Mouse (Mus musculus) kidney, postnatal 0 days (tissue): ENCODE data around the gene Gm42791. TPM values are rescaled to one million over a fixed set of nuclear protein-coding genes. Genes with fewer than 3 reads are reported as not detected.

Experiments used
- ATAC-seq: fragments of 200-750 bp; cut with Nextera tagmentation; replicated peaks from 2 replicates; pipeline ENCODE4 v1.8.0; 2017; ENCODE audit warnings: low read depth, moderate number of reproducible peaks, moderate TSS enrichment, moderate library complexity; ENCODE audit not compliant: low FRiP score
- DNase-seq: peaks from one replicate; pipeline ENCODE4 v3.0.0-alpha.2; 2016; ENCODE audit warnings: low spot score
- H3K27ac ChIP-seq: fragments of 300-500 bp; sonication (generic); 2 replicates; pipeline ENCODE4 v1.5.1; 2014; ENCODE audit warnings: mild to moderate bottlenecking
- H3K27me3 ChIP-seq: fragments of 300-500 bp; sonication (generic); 2 replicates; pipeline ENCODE4 v1.6.1; 2014; ENCODE audit warnings: low read length, mixed read lengths; ENCODE audit not compliant: insufficient read depth
- H3K36me3 ChIP-seq: fragments of 300-500 bp; sonication (generic); 2 replicates; pipeline ENCODE4 v1.6.1; 2014; ENCODE audit warnings: low read length, mixed read lengths; ENCODE audit not compliant: insufficient read depth
- H3K4me1 ChIP-seq: fragments of 300-500 bp; sonication (generic); replicated peaks from 2 replicates; pipeline ENCODE4 v1.6.1; 2014; ENCODE audit warnings: antibody characterized with exemption, low read length, mixed read lengths; ENCODE audit not compliant: insufficient read depth
- H3K4me2 ChIP-seq: fragments of 300-500 bp; sonication (generic); 2 replicates; pipeline ENCODE4 v1.6.1; 2014; ENCODE audit warnings: mild to moderate bottlenecking, low read length, moderate library complexity, mixed read lengths
- H3K4me3 ChIP-seq: fragments of 300-500 bp; sonication (generic); replicated peaks from 2 replicates; pipeline ENCODE4 v1.5.1; 2014; ENCODE audit warnings: low read depth, low read length
- H3K9ac ChIP-seq: fragments of 300-500 bp; sonication (generic); 2 replicates; pipeline ENCODE4 v1.6.1; 2014; ENCODE audit warnings: low read depth, low read length
- H3K9me3 ChIP-seq: fragments of 300-500 bp; sonication (generic); replicated peaks from 2 replicates; pipeline ENCODE4 v1.6.1; 2016; ENCODE audit warnings: low read length, inconsistent platforms, mixed read lengths
- CTCF ChIP-seq: IDR thresholded peaks from 2 replicates; pipeline ENCODE4 v1.5.1; 2016; ENCODE audit warnings: antibody characterized with exemption, low read depth, mild to moderate bottlenecking, moderate library complexity
- WGBS: fragments of 180-500 bp; shearing (Covaris S2); extraction: QIAGEN DNeasy Blood & Tissue Kit; methylation state at CpG from one replicate; pipeline ENCODE4 v1.1.7; 2014; 5-methylcytosine and 5-hydroxymethylcytosine counted together
- polyA plus RNA-seq: library from polyadenylated mRNA; unstranded; fragments of >200 nt; fragmentation: Nextera tagmentation; extraction: Ambion mirVana; gene quantifications from 2 replicates; pipeline ENCODE4 v1.2.1, GENCODE M21; 2015

Gene Gm42791
- polyA plus RNA-seq, 1 experiment from 2014 or later: not detected

DNA sequence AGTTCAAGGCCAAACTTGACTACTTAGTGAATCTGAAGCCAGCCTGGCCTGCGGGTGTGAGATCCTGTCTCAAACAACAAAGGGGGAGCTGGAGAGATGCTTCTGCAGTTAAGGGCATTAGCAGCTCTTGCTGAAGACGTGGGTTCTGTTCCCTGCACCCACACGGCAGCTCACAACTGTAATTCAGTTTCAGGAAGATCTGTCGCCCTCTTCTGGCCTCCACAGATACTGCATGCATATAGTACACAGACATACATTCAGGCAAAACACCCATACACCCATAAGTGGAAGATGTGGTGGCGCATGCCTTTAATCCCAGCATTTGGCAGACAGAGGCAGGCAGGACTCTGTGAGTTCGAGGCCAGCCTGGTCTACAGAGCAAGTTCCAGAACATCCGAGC, 5.5 kb downstream of the Gm42791 start:
- 86% methylated on average over 7 of the region's 7 CpGs for WGBS
- Histone ChIP-seq H3K9me3 (no peaks in the 10 kb centered on the region; the same call in 1 of the 2 replicates), H3K27ac (no peak overlapping the region), H3K27me3 (no peaks in the 10 kb centered on the region), H3K36me3 (no peaks in the 10 kb centered on the region), H3K4me3 (no peak overlapping the region), H3K4me2 (no peak overlapping the region), H3K4me1 (peaks cover 10% of the 10 kb centered on the region; the same call in 1 of the 2 replicates), H3K9ac (no peak overlapping the region)
- no peak for ATAC-seq
- no peak for DNase-seq
- peak; percentile 64 for TF ChIP-seq CTCF

- 59% methylated on average over 13 of the region's 13 CpGs for WGBS
These were observed 10.0 kb downstream of the Gm42791 start for GRCm38 (mm10) chr5:148984961-148985360.

GRCm38 (mm10) chr5:148983696-148984095, 11.3 kb downstream of the Gm42791 start:
- no peak overlapping the region for H3K27ac ChIP-seq
- H3K9ac ChIP-seq: no peak overlapping the region
- H3K4me2 ChIP-seq: no peak overlapping the region
- H3K4me3 ChIP-seq: no peak overlapping the region
- DNase-seq (no peak), ATAC-seq (no peak)
- H3K36me3 ChIP-seq: no peaks in the 10 kb centered on the region
- WGBS: 93% methylated on average over 1 of the region's 1 CpGs
- H3K9me3 ChIP-seq: no peaks in the 10 kb centered on the region
- no peak; the same call in 1 of the 2 replicates for TF ChIP-seq CTCF
- no peaks in the 10 kb centered on the region for H3K4me1 ChIP-seq
- no peaks in the 10 kb centered on the region for H3K27me3 ChIP-seq

More at GRCm38 (mm10) chr5:148984961-148985360, 10.0 kb downstream of the Gm42791 start:
- no peaks in the 10 kb centered on the region for H3K36me3 ChIP-seq
- no peak overlapping the region for H3K4me3 ChIP-seq
- DNase-seq (no peak), ATAC-seq (no peak)
- no peaks in the 10 kb centered on the region for H3K4me1 ChIP-seq
- H3K4me2 ChIP-seq: no peak overlapping the region
- no peaks in the 10 kb centered on the region; the same call in 1 of the 2 replicates for H3K9me3 ChIP-seq
- H3K9ac ChIP-seq: no peak overlapping the region
- no peak for TF ChIP-seq CTCF
- H3K27ac ChIP-seq: no peak overlapping the region
- H3K27me3 ChIP-seq: no peaks in the 10 kb centered on the region

DNA sequence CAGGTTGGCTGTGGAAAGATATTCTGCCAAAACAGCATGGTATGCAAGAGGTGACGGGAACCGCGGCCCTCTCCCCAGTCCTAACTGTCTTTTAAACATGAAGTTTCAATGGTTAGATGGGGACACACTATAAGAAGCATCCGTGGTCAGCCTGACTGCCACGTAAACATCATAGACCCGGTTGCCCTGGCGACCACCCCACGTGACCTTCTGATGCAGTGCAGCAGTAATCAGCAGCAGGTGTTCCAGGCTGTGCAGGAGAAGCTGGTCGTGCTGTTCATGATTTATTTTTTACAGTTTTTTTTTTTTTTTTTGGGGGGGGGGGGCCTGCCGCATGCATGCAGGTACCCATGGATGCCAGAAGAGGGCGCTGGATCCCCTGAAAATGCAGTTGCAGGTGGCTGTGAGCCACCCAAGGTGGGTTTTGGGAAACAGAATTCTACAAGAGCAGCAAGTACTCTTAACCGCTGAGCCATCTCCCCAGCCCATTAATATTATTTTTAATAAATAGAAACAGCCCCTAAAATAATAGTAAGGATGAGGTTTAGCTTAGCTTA, 11.8 kb downstream of the Gm42791 start:
- Histone ChIP-seq H3K36me3 (no peaks in the 10 kb centered on the region), H3K4me3 (no peak overlapping the region), H3K9ac (no peak overlapping the region), H3K27ac (no peak overlapping the region), H3K27me3 (no peaks in the 10 kb centered on the region), H3K4me2 (no peak overlapping the region), H3K9me3 (no peaks in the 10 kb centered on the region), H3K4me1 (peaks cover 2% of the 10 kb centered on the region; the same call in 1 of the 2 replicates)
- 79% methylated on average over 12 of the region's 12 CpGs for WGBS
- DNase-seq (no peak), ATAC-seq (no peak)
- TF ChIP-seq CTCF: no peak; the same call in 1 of the 2 replicates

DNA sequence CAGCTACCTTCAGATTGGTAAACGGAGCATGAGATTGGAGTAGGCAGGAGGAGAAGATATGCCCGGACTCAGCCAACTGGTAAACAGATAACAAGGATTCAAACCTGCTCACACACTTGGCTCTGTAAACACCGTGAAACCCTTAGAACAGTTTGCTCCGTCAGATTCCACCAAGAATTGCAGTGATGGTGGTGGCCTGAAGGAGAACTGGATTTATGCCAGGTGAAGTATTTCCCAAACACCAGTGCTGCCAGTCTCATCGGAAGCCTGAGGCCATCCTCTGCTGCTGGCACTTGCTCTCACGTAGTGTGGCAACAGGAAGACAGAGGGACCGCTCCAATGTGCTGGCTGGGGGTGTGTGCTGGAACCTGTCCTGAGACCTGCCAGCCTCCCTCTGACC, 12.6 kb downstream of the Gm42791 start:
- peaks cover 9% of the 10 kb centered on the region; the same call in 1 of the 2 replicates for H3K4me1 ChIP-seq

GRCm38 (mm10) chr5:148980607-148981006, 14.3 kb downstream of the Gm42791 start:
- no peak for DNase-seq
- WGBS: 53% methylated on average over 6 of the region's 6 CpGs
- Histone ChIP-seq H3K9me3 (no peaks in the 10 kb centered on the region), H3K27me3 (no peaks in the 10 kb centered on the region), H3K36me3 (no peaks in the 10 kb centered on the region), H3K4me2 (no peak overlapping the region), H3K27ac (no peak overlapping the region), H3K9ac (no peak overlapping the region), H3K4me1 (peaks cover 9% of the 10 kb centered on the region; the same call in 1 of the 2 replicates), H3K4me3 (no peak overlapping the region)
- TF ChIP-seq CTCF: no peak
- ATAC-seq: peak; percentile 63

More for the DNA sequence above, 12.6 kb downstream of the Gm42791 start:
- H3K4me2 ChIP-seq: no peak overlapping the region
- ATAC-seq (no peak), DNase-seq (no peak)
- H3K36me3 ChIP-seq: no peaks in the 10 kb centered on the region
- no peaks in the 10 kb centered on the region for H3K27me3 ChIP-seq
- no peak overlapping the region for H3K4me3 ChIP-seq
- 91% methylated on average over 7 of the region's 7 CpGs for WGBS
- H3K9me3 ChIP-seq: no peaks in the 10 kb centered on the region
- no peak for TF ChIP-seq CTCF
- H3K9ac ChIP-seq: no peak overlapping the region
- H3K27ac ChIP-seq: no peak overlapping the region
